Mouse (Mus musculus) small intestine, adult 2 months (tissue): Measurements from ENCODE around the gene Prkaca.

Source experiments
- CTCF ChIP-seq: fragments of 200-500 bp; IDR thresholded peaks from 2 replicates; pipeline ENCODE4 v1.5.1; 2012; ENCODE audit warnings: low read depth, mild to moderate bottlenecking, control low read depth, inconsistent platforms, low read length, moderate library complexity, mixed read lengths; ENCODE audit not compliant: insufficient replicate concordance, insufficient read length; ENCODE audit errors: extremely low read depth
- POLR2A ChIP-seq: fragments of 200-500 bp; IDR thresholded peaks from 2 replicates; pipeline ENCODE4 v1.6.1; 2012; ENCODE audit warnings: low read depth, mild to moderate bottlenecking, control low read depth, inconsistent platforms, low read length, moderate library complexity

DNA sequence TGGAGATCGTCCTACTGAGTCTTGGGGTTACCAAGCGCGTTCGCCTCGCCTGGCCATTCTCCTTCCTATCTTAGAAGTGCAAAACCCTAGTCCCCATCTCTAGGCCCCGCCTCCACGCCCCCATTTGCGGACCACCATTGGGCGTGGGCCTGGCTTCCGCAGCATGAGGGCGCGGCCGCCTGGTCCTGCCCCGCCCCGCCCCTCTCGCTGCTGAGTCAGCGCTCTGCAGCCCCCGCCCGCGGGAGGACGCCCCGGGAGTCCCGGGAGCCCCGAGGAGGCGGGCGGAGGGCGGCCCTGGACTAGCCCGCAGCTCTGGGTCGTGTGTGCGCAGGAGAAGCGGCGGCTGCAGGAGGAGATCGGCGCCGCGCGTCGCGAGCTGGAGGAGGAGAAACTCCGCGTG, 53.1 kb downstream of the Prkaca start:
- TF ChIP-seq CTCF, result no peak
- no peak for TF ChIP-seq POLR2A
